16 mouse cellular contexts compared by ENCODE assay signal in genomic region chr11:48863808-48864207, GRCm38 (mm10).
"Had no signal": no experiment of that assay in that cellular context is flagged by ENCODE, and none has a peak within 500 bp of the region (broad histone marks: within the 10 kb centered on the region; RNA-seq: fewer than 3 reads in every experiment).

No protein-coding gene starts in this region.

- H3K4me3 ChIP-seq: neural tube, embryonic 13.5 days; neural tube, embryonic 15.5 days; stomach, embryonic 15.5 days had no signal

- H3K27ac ChIP-seq: neural tube, embryonic 13.5 days; neural tube, embryonic 15.5 days; stomach, embryonic 15.5 days; stomach, postnatal 0 days had no signal

- H3K9me3 ChIP-seq: neural tube, embryonic 13.5 days; neural tube, embryonic 15.5 days; stomach, embryonic 15.5 days had no signal

- H3K36me3 ChIP-seq: neural tube, embryonic 13.5 days; neural tube, embryonic 15.5 days had no signal

- H3K9ac ChIP-seq: neural tube, embryonic 13.5 days; neural tube, embryonic 15.5 days; stomach, embryonic 15.5 days had no signal

- H3K4me1 ChIP-seq: stomach, embryonic 15.5 days had no signal

- H3K27me3 ChIP-seq: stomach, embryonic 15.5 days had no signal

- DNase-seq: retina, postnatal 1 day; right cerebral cortex, adult 18-20 months; right cerebral cortex, postnatal 14 days; right cerebral cortex, postnatal 25 days; right cerebral cortex, postnatal 4 days; spleen, adult 18-20 months; thymus, adult 18-20 months; thymus, adult 2 months; thymus, postnatal 14 days; thymus, postnatal 25 days; thymus, postnatal 36 days; thymus, postnatal 4 days had no signal
